Mouse (Mus musculus): ENCODE data around the gene Itga11. TPM values are rescaled to one million over a fixed set of nuclear protein-coding genes. Genes with fewer than 3 reads are reported as not detected.
"Not testable (repeated sequence)": the region's sequence is repeated elsewhere in the genome, so short reads cannot be mapped to it uniquely, and the experiment has no call there.

Gene Itga11
- polyA plus RNA-seq, 1 experiment from 2014 or later, result 0.45 TPM

GRCm38 (mm10) chr9:62782976-62783781 is 105.6 kb downstream of the Itga11 start:
- WGBS, result 34% methylated on average over 16 of the region's 16 CpGs
- H3K36me3 ChIP-seq (ENCODE audit: insufficient read depth, low read length), result no peaks in the 10 kb centered on the region
- no peaks in the 10 kb centered on the region for H3K9me3 ChIP-seq (replicated peaks; ENCODE audit: low read length)
- H3K27me3 ChIP-seq (ENCODE audit: insufficient read depth, low read length), result no peaks in the 10 kb centered on the region
- no peak overlapping the region for H3K27ac ChIP-seq
- no peak overlapping the region for H3K9ac ChIP-seq (ENCODE audit: low read depth, low read length)
- DNase-seq (ENCODE audit: low spot score) (peak; percentile 83), ATAC-seq (replicated peaks; ENCODE audit: low FRiP score, low read depth) (no peak; the same call in 1 of the 2 replicates)
- peaks cover 15% of the 10 kb centered on the region for H3K4me1 ChIP-seq (replicated peaks; ENCODE audit: insufficient read depth, low read length)
- TF ChIP-seq CTCF (IDR thresholded peaks at IDR 0.05; ENCODE audit: low read depth), result peak; percentile 53
- H3K4me3 ChIP-seq (replicated peaks; ENCODE audit: low read depth, low read length), result no peak overlapping the region
- no peak overlapping the region for H3K4me2 ChIP-seq (ENCODE audit: low read length)

DNA sequence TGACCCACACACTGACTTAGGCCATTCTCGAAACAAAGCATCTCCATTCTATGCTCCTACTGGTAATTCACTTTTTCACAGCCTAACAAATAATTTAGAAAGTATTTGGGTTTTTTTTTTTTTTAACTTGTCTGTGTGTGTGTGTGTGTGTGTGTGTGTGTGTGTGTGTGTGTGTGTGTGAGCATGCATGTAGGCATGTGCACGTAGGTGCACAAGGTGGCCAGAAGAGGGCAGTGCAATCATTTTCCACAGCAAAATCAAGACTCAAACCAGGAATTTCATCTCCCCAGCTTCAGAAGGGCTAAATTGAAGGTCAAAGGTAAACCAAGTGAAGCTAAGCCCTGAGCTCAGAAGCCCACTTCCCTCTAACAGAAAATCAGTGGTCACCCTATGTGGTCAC is 106.6 kb downstream of the Itga11 start:
- peaks cover 15% of the 10 kb centered on the region for H3K4me1 ChIP-seq (replicated peaks; ENCODE audit: insufficient read depth, low read length)
- WGBS, result 87% methylated on average over 2 of the region's 2 CpGs
- no peak overlapping the region for H3K9ac ChIP-seq (ENCODE audit: low read depth, low read length)

DNA sequence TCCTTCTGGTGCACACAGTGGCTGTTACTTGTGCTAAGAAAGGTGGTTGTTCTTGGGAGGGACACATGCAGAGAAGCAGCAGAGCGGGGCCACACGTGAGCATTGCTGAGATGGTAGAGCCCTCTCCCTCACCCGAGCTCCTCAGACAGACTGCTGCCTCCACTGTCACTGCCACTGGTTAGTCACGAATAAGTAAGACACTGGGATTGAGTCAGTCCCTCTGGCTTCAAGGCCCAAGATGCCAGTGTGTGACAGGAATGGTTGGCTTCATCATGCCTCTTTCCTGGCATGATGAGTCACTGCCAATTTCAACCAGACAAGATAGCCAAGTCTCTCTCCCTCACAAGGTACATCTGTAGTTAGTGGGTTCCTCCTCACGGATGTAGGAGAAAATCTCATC is 109.1 kb downstream of the Itga11 start:
- H3K4me2 ChIP-seq (ENCODE audit: low read length), result no peak overlapping the region
- WGBS, result 75% methylated on average over 5 of the region's 5 CpGs
- H3K27ac ChIP-seq, result no peak overlapping the region
- peaks cover 12% of the 10 kb centered on the region for H3K4me1 ChIP-seq (replicated peaks; ENCODE audit: insufficient read depth, low read length)
- H3K9me3 ChIP-seq (replicated peaks; ENCODE audit: low read length), result no peaks in the 10 kb centered on the region
- ATAC-seq (replicated peaks; ENCODE audit: low FRiP score, low read depth), result no peak
- H3K4me3 ChIP-seq (replicated peaks; ENCODE audit: low read depth, low read length), result no peak overlapping the region
- H3K9ac ChIP-seq (ENCODE audit: low read depth, low read length), result no peak overlapping the region
- no peak for TF ChIP-seq CTCF (IDR thresholded peaks at IDR 0.05; ENCODE audit: low read depth)
- DNase-seq (ENCODE audit: low spot score), result no peak
- no peaks in the 10 kb centered on the region for H3K36me3 ChIP-seq (ENCODE audit: insufficient read depth, low read length)
- H3K27me3 ChIP-seq (ENCODE audit: insufficient read depth, low read length), result no peaks in the 10 kb centered on the region

More for the DNA sequence above, 106.6 kb downstream of the Itga11 start:
- ATAC-seq (replicated peaks; ENCODE audit: low FRiP score, low read depth) (no peak), DNase-seq (ENCODE audit: low spot score) (no peak)
- no peak overlapping the region for H3K4me2 ChIP-seq (ENCODE audit: low read length)
- H3K27me3 ChIP-seq (ENCODE audit: insufficient read depth, low read length), result no peaks in the 10 kb centered on the region
- no peak overlapping the region for H3K27ac ChIP-seq
- TF ChIP-seq CTCF (IDR thresholded peaks at IDR 0.05; ENCODE audit: low read depth), result peak; percentile 27; the same call in 1 of the 2 replicates
- H3K9me3 ChIP-seq (replicated peaks; ENCODE audit: low read length), result no peaks in the 10 kb centered on the region
- no peak overlapping the region for H3K4me3 ChIP-seq (replicated peaks; ENCODE audit: low read depth, low read length)
- H3K36me3 ChIP-seq (ENCODE audit: insufficient read depth, low read length), result no peaks in the 10 kb centered on the region

GRCm38 (mm10) chr9:62789856-62790255 is 112.2 kb downstream of the Itga11 start:
- TF ChIP-seq CTCF (IDR thresholded peaks at IDR 0.05; ENCODE audit: low read depth), result no peak
- H3K9ac ChIP-seq (ENCODE audit: low read depth, low read length), result no peak overlapping the region
- no peak overlapping the region for H3K4me2 ChIP-seq (ENCODE audit: low read length)
- H3K27ac ChIP-seq, result no peak overlapping the region
- 88% methylated on average over 12 of the region's 12 CpGs for WGBS
- no peak overlapping the region for H3K4me3 ChIP-seq (replicated peaks; ENCODE audit: low read depth, low read length)
- no peaks in the 10 kb centered on the region for H3K27me3 ChIP-seq (ENCODE audit: insufficient read depth, low read length)
- no peaks in the 10 kb centered on the region for H3K4me1 ChIP-seq (replicated peaks; ENCODE audit: insufficient read depth, low read length)
- no peaks in the 10 kb centered on the region for H3K36me3 ChIP-seq (ENCODE audit: insufficient read depth, low read length)
- no peaks in the 10 kb centered on the region for H3K9me3 ChIP-seq (replicated peaks; ENCODE audit: low read length)
- ATAC-seq (replicated peaks; ENCODE audit: low FRiP score, low read depth) (no peak), DNase-seq (ENCODE audit: low spot score) (no peak)

- ATAC-seq (replicated peaks; ENCODE audit: low FRiP score, low read depth), result not testable (repeated sequence)
These were observed 121.6 kb downstream of the Itga11 start for GRCm38 (mm10) chr9:62799218-62799617.

DNA sequence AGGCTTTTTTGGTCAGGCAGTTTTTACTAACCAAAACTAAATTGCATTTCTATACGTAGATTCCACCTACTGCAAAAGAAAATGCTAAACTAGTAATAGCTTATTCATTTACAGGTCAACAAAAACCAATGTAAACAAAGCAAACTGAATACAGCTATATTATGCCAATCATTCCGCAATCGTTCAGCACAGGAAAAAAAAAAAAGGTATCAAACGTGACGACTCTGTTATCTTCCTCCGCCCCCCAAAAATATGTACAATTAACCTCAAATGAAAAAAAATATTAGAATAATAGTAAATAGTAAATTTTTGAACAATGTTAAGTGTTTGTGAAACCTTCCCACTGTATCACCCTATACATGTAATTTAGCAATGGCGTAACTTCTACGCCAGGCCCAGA is 132.5 kb downstream of the Itga11 start:
- ATAC-seq (replicated peaks; ENCODE audit: low FRiP score, low read depth), result no peak
- Histone ChIP-seq H3K27me3 (ENCODE audit: insufficient read depth, low read length) (no peaks in the 10 kb centered on the region), H3K27ac (no peak overlapping the region), H3K4me2 (ENCODE audit: low read length) (peak overlapping the region; percentile 88), H3K36me3 (ENCODE audit: insufficient read depth, low read length) (no peaks in the 10 kb centered on the region), H3K4me1 (replicated peaks; ENCODE audit: insufficient read depth, low read length) (peaks cover 10% of the 10 kb centered on the region; the same call in 1 of the 2 replicates), H3K4me3 (replicated peaks; ENCODE audit: low read depth, low read length) (peak overlapping the region; percentile 90), H3K9ac (ENCODE audit: low read depth, low read length) (peak overlapping the region; percentile 90), H3K9me3 (replicated peaks; ENCODE audit: low read length) (no peaks in the 10 kb centered on the region)
- WGBS, result 11% methylated on average over 8 of the region's 8 CpGs
- DNase-seq (ENCODE audit: low spot score), result no peak
- TF ChIP-seq CTCF (IDR thresholded peaks at IDR 0.05; ENCODE audit: low read depth), result no peak

More at GRCm38 (mm10) chr9:62799218-62799617, 121.6 kb downstream of the Itga11 start:
- H3K4me3 ChIP-seq (replicated peaks; ENCODE audit: low read depth, low read length); H3K4me1 ChIP-seq (replicated peaks; ENCODE audit: insufficient read depth, low read length); H3K27me3 ChIP-seq (ENCODE audit: insufficient read depth, low read length); H3K9ac ChIP-seq (ENCODE audit: low read depth, low read length); H3K4me2 ChIP-seq (ENCODE audit: low read length); DNase-seq (ENCODE audit: low spot score); H3K27ac ChIP-seq; H3K9me3 ChIP-seq (replicated peaks; ENCODE audit: low read length): not testable (repeated sequence)
- H3K36me3 ChIP-seq (ENCODE audit: insufficient read depth, low read length), result peaks cover 17% of the 10 kb centered on the region; the same call in 1 of the 2 replicates
- 89% methylated on average over 2 of the region's 2 CpGs for WGBS
